Mouse (Mus musculus) liver, adult 2 months (tissue): Measurements from ENCODE around the gene Myo16. TPM values are rescaled to one million over a fixed set of nuclear protein-coding genes. Genes with fewer than 3 reads are reported as not detected.

ENCODE experiments used
- DNase-seq: peaks from one replicate; pipeline ENCODE4 v3.0.0-alpha.2; 2011; ENCODE audit warnings: low read depth, low spot score; ENCODE audit errors: extremely low read depth
- H3K27ac ChIP-seq: fragments of 200-500 bp; replicated peaks from 2 replicates; pipeline ENCODE4 v1.5.1; 2012; ENCODE audit warnings: low read depth, mild to moderate bottlenecking, control low read depth, inconsistent platforms, low read length; ENCODE audit not compliant: insufficient read depth
- H3K27me3 ChIP-seq: fragments of 200-500 bp; 2 replicates; pipeline ENCODE4 v1.6.1; 2012; ENCODE audit warnings: mild to moderate bottlenecking, moderate library complexity, low read length, inconsistent platforms; ENCODE audit not compliant: control insufficient read depth, insufficient read depth
- H3K36me3 ChIP-seq: fragments of 200-500 bp; 2 replicates; pipeline ENCODE4 v1.6.1; 2012; ENCODE audit warnings: low read length, inconsistent platforms; ENCODE audit not compliant: control insufficient read depth, insufficient read depth
- H3K4me1 ChIP-seq: fragments of 200-500 bp; 2 replicates; pipeline ENCODE4 v1.6.1; 2011; ENCODE audit warnings: low read length; ENCODE audit not compliant: control insufficient read depth, insufficient read depth
- H3K4me3 ChIP-seq: fragments of 200-500 bp; 2 replicates; pipeline ENCODE4 v1.5.1; 2011; ENCODE audit warnings: low read depth, mild to moderate bottlenecking, control low read depth, low read length, moderate library complexity; ENCODE audit not compliant: insufficient read depth
- H3K79me2 ChIP-seq: fragments of 200-500 bp; 2 replicates; pipeline ENCODE4 v1.6.1; 2012; ENCODE audit warnings: inconsistent platforms, mild to moderate bottlenecking, low read length, moderate library complexity; ENCODE audit not compliant: control insufficient read depth, insufficient read depth
- H3K9ac ChIP-seq: fragments of 200-500 bp; 2 replicates; pipeline ENCODE4 v1.6.1; 2012; ENCODE audit warnings: low read depth, mild to moderate bottlenecking, control low read depth, inconsistent platforms, low read length
- CTCF ChIP-seq: fragments of 200-500 bp; IDR thresholded peaks from 2 replicates; pipeline ENCODE4 v1.5.1; 2011; ENCODE audit warnings: low read depth, low read length, control low read depth
- POLR2A ChIP-seq: fragments of 200-500 bp; IDR thresholded peaks from 2 replicates; pipeline ENCODE4 v1.6.1; 2011; ENCODE audit warnings: low read length, control low read depth; ENCODE audit not compliant: insufficient read depth; ENCODE audit errors: extremely low read depth
- WGBS: fragments of 180-500 bp; shearing (Covaris S2); methylation state at CpG from one replicate; pipeline ENCODE4 v1.1.7; 2018; 5-methylcytosine and 5-hydroxymethylcytosine counted together
- polyA plus RNA-seq: library from polyadenylated mRNA; depleted of rRNA; stranded (reverse); fragments of >200 nt; gene quantifications from 2 replicates; pipeline ENCODE4 v1.2.3, GENCODE M21; 2012
- total RNA-seq: library from RNA; depleted of rRNA; stranded (reverse); fragments of >200 nt; gene quantifications from 2 replicates; pipeline ENCODE4 v1.2.3, GENCODE M21; 2014

Myo16 gene
- total and polyA plus RNA-seq, 2 experiments, result not detected

- DNase-seq, result no peak
- Histone ChIP-seq H3K9ac (no peak overlapping the region), H3K4me1 (no peaks in the 10 kb centered on the region), H3K27me3 (no peaks in the 10 kb centered on the region), H3K79me2 (no peaks in the 10 kb centered on the region), H3K4me3 (no peak overlapping the region), H3K36me3 (no peaks in the 10 kb centered on the region), H3K27ac (no peak overlapping the region)
- TF ChIP-seq CTCF, result no peak
- TF ChIP-seq POLR2A, result no peak
Observed at GRCm38 (mm10) chr8:10178986-10179385, 25.3 kb downstream of the Myo16 start.

- Histone ChIP-seq H3K4me3 (no peak overlapping the region), H3K9ac (no peak overlapping the region), H3K4me1 (no peaks in the 10 kb centered on the region), H3K79me2 (no peaks in the 10 kb centered on the region), H3K27ac (no peak overlapping the region), H3K36me3 (no peaks in the 10 kb centered on the region), H3K27me3 (peaks cover under 1% of the 10 kb centered on the region; the same call in 1 of the 2 replicates)
- DNase-seq, result no peak
- WGBS, result 87% methylated on average over 6 of the region's 6 CpGs
- no peak for TF ChIP-seq CTCF
- TF ChIP-seq POLR2A, result no peak
Observed at GRCm38 (mm10) chr8:10190607-10191006, 36.9 kb downstream of the Myo16 start.

- Histone ChIP-seq H3K79me2 (no peaks in the 10 kb centered on the region), H3K4me1 (no peaks in the 10 kb centered on the region), H3K36me3 (no peaks in the 10 kb centered on the region), H3K9ac (no peak overlapping the region), H3K27ac (no peak overlapping the region), H3K4me3 (no peak overlapping the region), H3K27me3 (no peaks in the 10 kb centered on the region)
- 78% methylated on average over 7 of the region's 7 CpGs for WGBS
- TF ChIP-seq POLR2A (no peak), CTCF (no peak)
- no peak for DNase-seq
Observed at GRCm38 (mm10) chr8:10198164-10198563, 44.5 kb downstream of the Myo16 start.

GRCm38 (mm10) chr8:10199301-10199700 lies 45.6 kb downstream of the Myo16 start:
- TF ChIP-seq POLR2A (no peak), CTCF (no peak)
- H3K36me3 ChIP-seq, result no peaks in the 10 kb centered on the region
- 84% methylated on average over 5 of the region's 5 CpGs for WGBS

GRCm38 (mm10) chr8:10200042-10200441 lies 46.3 kb downstream of the Myo16 start:
- TF ChIP-seq CTCF (no peak), POLR2A (no peak)
- Histone ChIP-seq H3K79me2 (no peaks in the 10 kb centered on the region), H3K27ac (no peak overlapping the region), H3K4me1 (no peaks in the 10 kb centered on the region), H3K27me3 (no peaks in the 10 kb centered on the region), H3K9ac (no peak overlapping the region), H3K4me3 (no peak overlapping the region), H3K36me3 (no peaks in the 10 kb centered on the region)
- WGBS, result 67% methylated on average over 8 of the region's 8 CpGs
- no peak for DNase-seq

More at GRCm38 (mm10) chr8:10199301-10199700, 45.6 kb downstream of the Myo16 start:
- Histone ChIP-seq H3K4me1 (no peaks in the 10 kb centered on the region), H3K9ac (no peak overlapping the region), H3K79me2 (no peaks in the 10 kb centered on the region), H3K27ac (no peak overlapping the region), H3K27me3 (no peaks in the 10 kb centered on the region), H3K4me3 (no peak overlapping the region)
- no peak for DNase-seq

- Histone ChIP-seq H3K4me3 (no peak overlapping the region), H3K79me2 (no peaks in the 10 kb centered on the region), H3K27me3 (no peaks in the 10 kb centered on the region), H3K36me3 (no peaks in the 10 kb centered on the region), H3K4me1 (no peaks in the 10 kb centered on the region), H3K9ac (no peak overlapping the region), H3K27ac (no peak overlapping the region)
- TF ChIP-seq CTCF (no peak), POLR2A (no peak)
- no peak for DNase-seq
- 82% methylated on average over 3 of the region's 3 CpGs for WGBS
Observed at GRCm38 (mm10) chr8:10215023-10215422, 61.3 kb downstream of the Myo16 start.
